Mouse (Mus musculus) limb, embryonic 15.5 days (tissue): Measurements from ENCODE around the gene Zbtb17. TPM values are rescaled to one million over a fixed set of nuclear protein-coding genes. Genes with fewer than 3 reads are reported as not detected.

Experiments
- ATAC-seq: fragments of 200-750 bp; cut with Nextera tagmentation; 2 replicates; pipeline ENCODE4 v1.8.0; 2017; ENCODE audit warnings: low read depth, moderate TSS enrichment; ENCODE audit not compliant: insufficient number of reproducible peaks, low FRiP score, low TSS enrichment
- H3K27ac ChIP-seq: fragments of 300-500 bp; sonication (generic); 2 replicates; pipeline ENCODE4 v1.5.1; 2015; ENCODE audit warnings: moderate library complexity, mild to moderate bottlenecking, inconsistent platforms
- H3K27me3 ChIP-seq: fragments of 300-500 bp; sonication (generic); 2 replicates; pipeline ENCODE4 v1.6.1; 2015; ENCODE audit warnings: inconsistent platforms
- H3K36me3 ChIP-seq: fragments of 300-500 bp; sonication (generic); 2 replicates; pipeline ENCODE4 v1.6.1; 2015; ENCODE audit warnings: inconsistent platforms
- H3K4me1 ChIP-seq: fragments of 300-500 bp; sonication (generic); 2 replicates; pipeline ENCODE4 v1.6.1; 2015; ENCODE audit warnings: inconsistent platforms
- H3K4me2 ChIP-seq: fragments of 300-500 bp; sonication (generic); 2 replicates; pipeline ENCODE4 v1.6.1; 2015; ENCODE audit warnings: mild to moderate bottlenecking, inconsistent platforms
- H3K4me3 ChIP-seq: fragments of 300-500 bp; sonication (generic); 2 replicates; pipeline ENCODE4 v1.5.1; 2015; ENCODE audit warnings: mild to moderate bottlenecking, inconsistent platforms
- H3K9ac ChIP-seq: fragments of 300-500 bp; sonication (generic); 2 replicates; pipeline ENCODE4 v1.6.1; 2015; ENCODE audit warnings: inconsistent platforms
- H3K9me3 ChIP-seq: fragments of 300-500 bp; sonication (generic); 2 replicates; pipeline ENCODE4 v1.6.1; 2016; ENCODE audit warnings: inconsistent platforms
- WGBS: fragments of 180-500 bp; shearing (Covaris S2); methylation state at CpG from one replicate; pipeline ENCODE4 v1.1.7; 2015; 5-methylcytosine and 5-hydroxymethylcytosine counted together
- polyA plus RNA-seq: library from polyadenylated mRNA; unstranded; fragments of >200 nt; fragmentation: Nextera tagmentation; extraction: Ambion mirVana; gene quantifications from 2 replicates; pipeline ENCODE4 v1.2.1, GENCODE M21; 2015

Gene Zbtb17
- polyA plus RNA-seq, 1 experiment from 2014 or later: 31.2 TPM

DNA sequence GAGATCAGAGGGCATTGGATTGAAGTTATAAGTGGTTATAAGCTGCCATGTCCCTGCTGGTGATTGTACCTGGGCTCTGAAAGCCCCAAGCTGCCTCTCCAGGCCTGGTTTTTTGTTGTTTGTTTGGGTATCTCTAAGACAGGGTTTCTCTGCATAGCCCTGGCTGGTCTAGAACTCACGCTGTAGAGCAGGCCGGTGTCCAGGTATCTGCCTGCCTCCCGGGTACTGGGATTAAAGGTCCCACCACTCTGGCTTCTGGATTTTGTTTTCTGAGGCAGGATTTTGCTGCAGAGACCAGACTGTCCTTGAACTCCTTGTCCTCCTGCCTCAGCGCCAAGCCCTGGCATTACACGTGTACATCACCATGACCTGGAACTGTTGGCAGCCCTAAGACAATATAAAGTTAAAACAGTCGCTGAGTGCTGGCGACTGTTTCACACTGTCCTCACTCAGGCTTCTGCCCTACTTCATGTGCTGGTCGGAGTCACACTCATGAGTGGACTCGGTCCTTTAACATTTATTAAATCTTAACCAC, 7.5 kb downstream of the Zbtb17 start:
- no peak for ATAC-seq
- WGBS: 96% methylated on average over 9 of the region's 9 CpGs
- peaks cover 62% of the 10 kb centered on the region for H3K36me3 ChIP-seq

GRCm38 (mm10) chr4:141454581-141455350, 10.3 kb downstream of the Zbtb17 start:
- no peaks in the 10 kb centered on the region for H3K27me3 ChIP-seq
- peaks cover 38% of the 10 kb centered on the region for H3K36me3 ChIP-seq
- no peak overlapping the region for H3K4me2 ChIP-seq
- no peak for ATAC-seq
- H3K9ac ChIP-seq: no peak overlapping the region
- 70% methylated on average over 14 of the region's 14 CpGs for WGBS
- peak overlapping the region; percentile 43; the same call in 1 of the 2 replicates for H3K27ac ChIP-seq
- no peak overlapping the region for H3K4me3 ChIP-seq
- H3K9me3 ChIP-seq: no peaks in the 10 kb centered on the region
- peaks cover 29% of the 10 kb centered on the region for H3K4me1 ChIP-seq

More for the DNA sequence above, 7.5 kb downstream of the Zbtb17 start:
- Histone ChIP-seq H3K4me2 (no peak overlapping the region), H3K4me3 (no peak overlapping the region), H3K27ac (no peak overlapping the region), H3K9me3 (no peaks in the 10 kb centered on the region), H3K4me1 (peaks cover 13% of the 10 kb centered on the region), H3K9ac (no peak overlapping the region), H3K27me3 (no peaks in the 10 kb centered on the region)

GRCm38 (mm10) chr4:141455526-141455925, 11.1 kb downstream of the Zbtb17 start:
- peaks cover 29% of the 10 kb centered on the region for H3K4me1 ChIP-seq
- no peak for ATAC-seq
- no peaks in the 10 kb centered on the region for H3K27me3 ChIP-seq
- no peaks in the 10 kb centered on the region for H3K9me3 ChIP-seq
- H3K4me3 ChIP-seq: no peak overlapping the region
- 78% methylated on average over 4 of the region's 4 CpGs for WGBS
- H3K9ac ChIP-seq: no peak overlapping the region
- H3K27ac ChIP-seq: peak overlapping the region; percentile 43; the same call in 1 of the 2 replicates
- peaks cover 32% of the 10 kb centered on the region for H3K36me3 ChIP-seq
- H3K4me2 ChIP-seq: no peak overlapping the region

DNA sequence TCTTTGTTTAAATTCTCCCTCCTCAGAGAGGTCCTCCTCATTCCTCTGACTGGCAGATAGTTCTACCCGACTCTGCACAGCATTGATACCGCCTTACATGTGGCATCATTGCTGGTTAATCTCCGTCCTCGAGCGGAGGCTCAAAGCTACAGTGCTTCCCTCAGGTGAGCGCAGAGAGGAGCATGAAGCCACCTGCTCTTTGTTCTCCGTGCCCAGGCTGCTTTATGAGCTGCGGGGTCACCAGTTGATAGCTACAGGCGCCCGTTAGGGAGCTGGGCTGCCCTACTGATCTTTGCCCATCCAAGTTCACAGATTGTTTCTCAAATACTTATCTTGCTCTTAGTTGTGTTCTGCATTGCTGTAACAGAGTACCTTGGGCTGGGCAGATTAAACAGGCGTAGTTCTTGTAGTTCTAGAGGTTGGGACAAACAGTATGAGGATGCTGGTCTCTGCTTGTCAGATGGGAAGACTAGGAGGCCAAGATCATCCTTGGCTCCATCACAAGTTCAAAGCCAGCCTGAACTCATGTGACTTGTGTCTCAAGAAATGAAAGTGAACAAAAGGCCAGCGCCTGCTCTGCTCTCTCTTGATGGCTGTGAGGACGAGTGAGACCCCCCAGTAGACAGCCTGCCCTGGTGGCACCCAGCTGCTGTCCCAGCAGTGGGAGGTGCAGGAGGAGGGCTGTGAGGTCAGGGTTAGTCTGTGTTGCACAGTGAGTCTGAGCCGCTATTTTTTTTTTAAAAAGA, 11.9 kb downstream of the Zbtb17 start:
- WGBS: 91% methylated on average over 14 of the region's 14 CpGs
- ATAC-seq: no peak

GRCm38 (mm10) chr4:141458236-141458635, 13.8 kb downstream of the Zbtb17 start:
- H3K27ac ChIP-seq: peak overlapping the region; percentile 79
- peaks cover 29% of the 10 kb centered on the region for H3K4me1 ChIP-seq
- no peak overlapping the region for H3K4me2 ChIP-seq
- H3K27me3 ChIP-seq: no peaks in the 10 kb centered on the region
- no peak overlapping the region for H3K4me3 ChIP-seq
- H3K36me3 ChIP-seq: peaks cover 28% of the 10 kb centered on the region
- WGBS: 10% methylated on average over 7 of the region's 7 CpGs
- no peaks in the 10 kb centered on the region for H3K9me3 ChIP-seq
- ATAC-seq: 0 out of 2 replicates have a peak, but pooled peaks have one; percentile 38
- H3K9ac ChIP-seq: no peak overlapping the region

More for the DNA sequence above, 11.9 kb downstream of the Zbtb17 start:
- peaks cover 27% of the 10 kb centered on the region for H3K36me3 ChIP-seq
- H3K9ac ChIP-seq: no peak overlapping the region
- H3K9me3 ChIP-seq: no peaks in the 10 kb centered on the region
- H3K4me1 ChIP-seq: peaks cover 29% of the 10 kb centered on the region
- no peak overlapping the region for H3K4me3 ChIP-seq
- H3K27me3 ChIP-seq: no peaks in the 10 kb centered on the region
- H3K4me2 ChIP-seq: no peak overlapping the region
- H3K27ac ChIP-seq: no peak overlapping the region

DNA sequence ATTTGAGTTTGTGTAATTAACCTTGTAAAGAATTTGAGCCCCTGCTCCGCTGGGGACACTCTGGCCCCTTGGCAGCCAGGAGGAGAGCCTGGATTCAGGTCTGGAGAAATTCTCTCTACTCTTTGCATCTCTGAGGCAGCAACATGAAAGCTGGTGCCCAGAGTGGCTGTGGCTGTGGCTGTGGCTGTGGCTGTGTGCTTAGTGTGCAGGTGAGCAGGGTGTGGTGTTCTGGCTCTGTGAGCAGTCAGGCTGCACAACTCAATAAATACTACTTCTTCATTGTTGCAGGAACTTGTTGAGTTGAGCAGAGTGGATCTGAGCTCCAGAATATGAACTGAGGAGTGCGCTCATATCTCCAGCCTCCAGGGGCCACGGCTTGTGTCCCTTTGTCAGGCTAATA, 14.4 kb downstream of the Zbtb17 start:
- Histone ChIP-seq H3K36me3 (peaks cover 32% of the 10 kb centered on the region), H3K9ac (no peak overlapping the region), H3K9me3 (no peaks in the 10 kb centered on the region), H3K4me3 (no peak overlapping the region), H3K27ac (peak overlapping the region; percentile 79), H3K27me3 (no peaks in the 10 kb centered on the region), H3K4me2 (no peak overlapping the region), H3K4me1 (peaks cover 29% of the 10 kb centered on the region)
- ATAC-seq: no peak
- 65% methylated on average over 3 of the region's 3 CpGs for WGBS

DNA sequence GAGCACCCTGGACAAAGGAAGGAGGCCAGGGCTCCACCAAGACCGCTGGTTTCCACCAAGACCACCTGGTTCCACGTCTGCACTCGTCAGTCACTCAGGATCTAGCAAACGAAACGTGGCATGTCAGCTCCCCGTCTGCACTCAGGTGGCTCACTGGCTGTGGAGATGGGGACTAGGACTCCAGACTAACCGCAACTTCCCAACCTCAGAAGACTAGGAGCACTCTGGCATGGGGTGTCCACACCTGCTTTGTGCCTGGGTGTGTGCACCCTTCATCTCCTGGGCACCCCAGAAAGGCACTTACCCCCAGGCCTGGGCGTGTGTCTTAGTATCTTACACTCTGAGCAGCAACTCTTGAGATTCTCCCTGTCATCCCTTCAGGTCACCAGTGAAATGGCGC, 15.3 kb downstream of the Zbtb17 start:
- ATAC-seq: no peak
- Histone ChIP-seq H3K9ac (no peak overlapping the region), H3K4me3 (no peak overlapping the region), H3K27ac (no peak overlapping the region), H3K27me3 (no peaks in the 10 kb centered on the region), H3K9me3 (no peaks in the 10 kb centered on the region), H3K4me1 (peaks cover 24% of the 10 kb centered on the region), H3K4me2 (no peak overlapping the region), H3K36me3 (peaks cover 39% of the 10 kb centered on the region)
- 88% methylated on average over 9 of the region's 9 CpGs for WGBS

DNA sequence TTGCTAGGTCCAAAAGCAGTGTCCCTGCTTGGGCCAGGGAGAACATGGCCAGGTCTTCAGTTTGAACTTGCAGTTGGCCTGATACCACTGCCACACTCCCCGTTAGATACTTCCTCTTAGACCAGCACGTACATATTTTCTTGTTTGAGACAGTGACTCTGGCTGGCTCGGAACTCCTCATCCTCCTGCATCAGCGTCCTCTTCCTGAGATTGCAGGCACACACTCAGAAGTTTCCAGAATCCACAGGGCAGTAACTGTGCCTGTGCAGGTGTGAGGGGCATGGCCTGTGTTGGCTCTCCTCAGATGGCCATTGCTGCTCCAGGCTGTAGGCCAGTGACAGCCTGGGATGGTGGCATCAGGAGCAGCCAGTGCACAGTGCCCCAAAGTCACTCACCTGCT, 16.0 kb downstream of the Zbtb17 start:
- Histone ChIP-seq H3K4me3 (no peak overlapping the region), H3K4me2 (no peak overlapping the region), H3K9me3 (no peaks in the 10 kb centered on the region), H3K9ac (no peak overlapping the region), H3K4me1 (peaks cover 19% of the 10 kb centered on the region), H3K36me3 (peaks cover 46% of the 10 kb centered on the region), H3K27ac (no peak overlapping the region), H3K27me3 (no peaks in the 10 kb centered on the region)
- no peak for ATAC-seq
- 87% methylated on average over 4 of the region's 4 CpGs for WGBS

DNA sequence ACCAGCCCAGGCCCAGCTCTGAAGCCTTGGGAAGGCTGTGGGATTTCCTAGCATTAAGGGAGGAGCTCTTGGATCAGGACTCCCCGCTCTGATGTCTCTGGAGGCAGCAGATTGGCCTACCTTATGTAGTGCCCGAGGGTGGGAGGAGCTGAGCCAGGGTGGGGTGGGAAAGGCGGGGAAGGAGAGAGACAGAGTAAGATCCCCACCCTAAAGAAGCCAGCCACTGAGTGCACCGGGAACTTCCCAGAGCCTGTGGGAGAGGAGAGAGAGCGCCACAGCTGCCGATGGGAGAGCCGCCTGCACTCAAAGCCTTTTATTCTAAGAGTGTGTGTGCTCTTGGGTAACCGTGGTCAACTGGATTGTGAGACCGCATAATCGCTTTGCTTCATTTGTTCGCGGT, 16.6 kb downstream of the Zbtb17 start:
- no peak overlapping the region for H3K4me3 ChIP-seq
- H3K9me3 ChIP-seq: no peaks in the 10 kb centered on the region
- no peak for ATAC-seq
- H3K4me1 ChIP-seq: peaks cover 15% of the 10 kb centered on the region
- H3K27me3 ChIP-seq: no peaks in the 10 kb centered on the region
- H3K9ac ChIP-seq: no peak overlapping the region
- WGBS: 72% methylated on average over 12 of the region's 12 CpGs
- peaks cover 52% of the 10 kb centered on the region for H3K36me3 ChIP-seq
- no peak overlapping the region for H3K4me2 ChIP-seq
- 0 out of 2 replicates have a peak overlapping the region, but pooled peaks have one; percentile 12 for H3K27ac ChIP-seq

DNA sequence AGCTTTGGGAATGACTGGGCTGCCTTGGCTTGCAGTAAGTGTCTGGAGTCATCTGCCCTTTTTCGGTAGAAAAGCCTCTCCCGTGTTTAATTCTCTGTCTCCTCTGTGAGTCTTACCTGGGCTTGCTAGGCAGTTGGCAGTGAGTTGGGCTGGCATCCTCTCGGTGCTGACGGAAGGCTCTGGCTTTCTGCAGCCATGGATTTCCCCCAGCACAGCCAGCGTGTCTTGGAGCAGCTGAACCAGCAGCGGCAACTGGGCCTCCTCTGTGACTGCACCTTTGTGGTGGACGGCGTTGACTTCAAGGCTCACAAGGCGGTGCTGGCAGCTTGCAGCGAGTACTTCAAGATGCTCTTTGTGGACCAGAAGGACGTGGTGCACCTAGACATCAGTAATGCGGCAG, 17.1 kb downstream of the Zbtb17 start:
- H3K36me3 ChIP-seq: peaks cover 57% of the 10 kb centered on the region
- no peak for ATAC-seq
- WGBS: 89% methylated on average over 12 of the region's 12 CpGs
- H3K9ac ChIP-seq: no peak overlapping the region
- H3K4me2 ChIP-seq: no peak overlapping the region
- peaks cover 15% of the 10 kb centered on the region for H3K4me1 ChIP-seq
- H3K27me3 ChIP-seq: no peaks in the 10 kb centered on the region
- H3K27ac ChIP-seq: no peak overlapping the region
- H3K9me3 ChIP-seq: no peaks in the 10 kb centered on the region
- no peak overlapping the region for H3K4me3 ChIP-seq

GRCm38 (mm10) chr4:141463472-141463871, 19.0 kb downstream of the Zbtb17 start:
- peaks cover 7% of the 10 kb centered on the region for H3K4me1 ChIP-seq
- H3K9ac ChIP-seq: no peak overlapping the region
- no peak for ATAC-seq
- 83% methylated on average over 14 of the region's 14 CpGs for WGBS
- no peak overlapping the region for H3K27ac ChIP-seq
- no peak overlapping the region for H3K4me3 ChIP-seq
- no peak overlapping the region for H3K4me2 ChIP-seq
- H3K36me3 ChIP-seq: peaks cover 73% of the 10 kb centered on the region
- no peaks in the 10 kb centered on the region for H3K9me3 ChIP-seq
- no peaks in the 10 kb centered on the region for H3K27me3 ChIP-seq

- WGBS: 75% methylated on average over 16 of the region's 16 CpGs
- no peak overlapping the region for H3K4me2 ChIP-seq
Observed at GRCm38 (mm10) chr4:141464722-141465121, 20.3 kb downstream of the Zbtb17 start.

More at GRCm38 (mm10) chr4:141464722-141465121, 20.3 kb downstream of the Zbtb17 start:
- no peak overlapping the region for H3K4me3 ChIP-seq
- no peak overlapping the region for H3K9ac ChIP-seq
- no peak for ATAC-seq
- no peaks in the 10 kb centered on the region for H3K9me3 ChIP-seq
- H3K27ac ChIP-seq: no peak overlapping the region
- H3K4me1 ChIP-seq: no peaks in the 10 kb centered on the region; the same call in 1 of the 2 replicates
- no peaks in the 10 kb centered on the region for H3K27me3 ChIP-seq
- peaks cover 83% of the 10 kb centered on the region for H3K36me3 ChIP-seq
